Mouse (Mus musculus) right cerebral cortex, postnatal 10 days (tissue): ENCODE measurements around the gene Ankrd6.

Source experiments
- DNase-seq, 2 experiments: peaks; one replicate each; pipeline ENCODE4 v3.0.0; 2021; ENCODE audit warnings: low spot score in 2 of 2

Gene Ankrd6

GRCm38 (mm10) chr4:32787110-32787509, 163.5 kb downstream of the Ankrd6 start:
- no peak for DNase-seq

- DNase-seq: no peak
These were observed 170.6 kb downstream of the Ankrd6 start for GRCm38 (mm10) chr4:32779996-32780395.

- DNase-seq: no peak
These were observed 180.3 kb downstream of the Ankrd6 start for GRCm38 (mm10) chr4:32770284-32770810.

GRCm38 (mm10) chr4:32768046-32768445, 182.6 kb downstream of the Ankrd6 start:
- no peak for DNase-seq

- DNase-seq: no peak
These were observed 183.2 kb downstream of the Ankrd6 start for GRCm38 (mm10) chr4:32767471-32767870.

- DNase-seq: peak; percentile 34 to 57
These were observed 193.2 kb downstream of the Ankrd6 start for GRCm38 (mm10) chr4:32757430-32757829.
